Mouse (Mus musculus): Measurements from ENCODE around the gene Srsf10.

DNA sequence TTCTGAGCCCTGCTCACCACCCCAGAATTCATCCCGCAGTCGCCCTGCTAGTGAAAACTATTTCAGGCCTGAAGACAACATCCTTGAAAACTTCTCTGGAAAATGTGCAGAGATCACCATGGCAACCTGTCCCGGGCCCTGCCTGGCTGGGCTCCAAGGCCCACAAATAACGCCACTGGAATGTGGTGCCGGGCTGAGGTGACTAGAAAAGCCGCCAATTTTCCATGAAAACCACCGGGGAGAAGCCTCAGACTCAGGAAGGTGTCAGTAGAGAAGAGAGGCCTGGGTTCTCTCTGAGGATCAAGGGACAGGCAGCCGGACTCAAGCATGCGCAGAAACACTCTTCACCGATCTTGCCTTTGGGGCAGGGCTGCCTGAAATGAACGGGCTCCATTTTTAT, 27.1 kb upstream of the Srsf10 start:
- TF ChIP-seq GATA1 (IDR thresholded peaks at IDR 0.05; ENCODE audit: low read length) (no peak), TAL1 (IDR thresholded peaks at IDR 0.05; ENCODE audit: low read length) (no peak)
